Mouse (Mus musculus) heart, postnatal 0 days (tissue): ENCODE results near the gene Rap2b.

Experiments
- CTCF ChIP-seq: IDR thresholded peaks from 2 replicates; pipeline ENCODE4 v1.5.1; 2016; ENCODE audit warnings: antibody characterized with exemption, control low read depth, low read depth
- EP300 ChIP-seq: IDR thresholded peaks from 2 replicates; pipeline ENCODE4 v1.6.1; 2016; ENCODE audit warnings: antibody characterized with exemption, low read depth

GRCm38 (mm10) chr3:61361338-61361737, at the start of gene Rap2b:
- TF ChIP-seq CTCF (no peak), EP300 (no peak)
